Mouse (Mus musculus) MEL (cell line): ENCODE results near the gene Adamtsl1. TPM values are rescaled to one million over a fixed set of nuclear protein-coding genes. Genes with fewer than 3 reads are reported as not detected.

Source experiments
- DNase-seq: peaks from one replicate; pipeline ENCODE4 v3.0.0; 2011; ENCODE audit warnings: low read depth, low spot score
- H3K27ac ChIP-seq: 2 replicates; pipeline ENCODE4 v1.5.1; 2012; ENCODE audit warnings: low read depth, mild to moderate bottlenecking, control low read depth, low read length, moderate library complexity; ENCODE audit not compliant: control insufficient read depth
- H3K27me3 ChIP-seq, 2 experiments: fragments of 150-350 bp in 1 of 2; sonication (generic) in 1 of 2; 2 replicates each; pipeline ENCODE4 v1.6.1; 2012; ENCODE audit warnings: low read length in 2 of 2, mild to moderate bottlenecking in 2 of 2, improper control_type of control experiment in 1 of 2, moderate library complexity in 1 of 2; ENCODE audit not compliant: insufficient read depth in 2 of 2, control insufficient read depth in 1 of 2
- H3K36me3 ChIP-seq, 2 experiments: 2 replicates each; pipeline ENCODE4 v1.6.1; 2012 to 2014; ENCODE audit warnings: low read length in 2 of 2, improper control_type of control experiment in 1 of 2, inconsistent platforms in 1 of 2, mild to moderate bottlenecking in 1 of 2; ENCODE audit not compliant: insufficient read depth in 2 of 2, control insufficient read depth in 1 of 2
- H3K4me1 ChIP-seq, 2 experiments: fragments of 150-350 bp in 1 of 2; sonication (generic) in 1 of 2; 2 replicates each; pipeline ENCODE4 v1.6.1; 2012; ENCODE audit warnings: low read length in 2 of 2, improper control_type of control experiment in 1 of 2, mild to moderate bottlenecking in 1 of 2; ENCODE audit not compliant: insufficient read depth in 2 of 2, control insufficient read depth in 1 of 2
- H3K4me3 ChIP-seq, 2 experiments: fragments of 150-350 bp in 1 of 2; sonication (generic) in 1 of 2; 2 replicates each; pipeline ENCODE4 v1.5.1; 2012; ENCODE audit warnings: low read depth in 2 of 2, low read length in 2 of 2, mild to moderate bottlenecking in 2 of 2, moderate library complexity in 2 of 2, control low read depth in 1 of 2, improper control_type of control experiment in 1 of 2; ENCODE audit not compliant: control insufficient read depth in 1 of 2, insufficient read depth in 1 of 2
- H3K79me2 ChIP-seq: 2 replicates; pipeline ENCODE4 v1.6.1; 2012; ENCODE audit warnings: mild to moderate bottlenecking, low read length, moderate library complexity; ENCODE audit not compliant: control insufficient read depth, poor library complexity, insufficient read depth
- H3K9ac ChIP-seq: 2 replicates; pipeline ENCODE4 v1.6.1; 2012; ENCODE audit warnings: low read depth, mild to moderate bottlenecking, control low read depth, low read length, moderate library complexity; ENCODE audit not compliant: control insufficient read depth, poor library complexity, severe bottlenecking
- H3K9me3 ChIP-seq: fragments of 150-350 bp; sonication (generic); replicated peaks from 2 replicates; pipeline ENCODE4 v1.6.1; 2012; ENCODE audit warnings: mild to moderate bottlenecking, low read length, improper control_type of control experiment, moderate library complexity; ENCODE audit not compliant: insufficient read depth
- CTCF ChIP-seq, 3 experiments: IDR thresholded peaks in 2 of 3; conservative IDR thresholded peaks in 1 of 3; 2 replicates each; pipeline ENCODE4 v1.5.1; 2011 to 2012; ENCODE audit warnings: low read length in 3 of 3, low read depth in 2 of 3, mild to moderate bottlenecking in 2 of 3, improper control_type of control experiment in 1 of 3, inconsistent platforms in 1 of 3, mixed read lengths in 1 of 3, moderate library complexity in 1 of 3; ENCODE audit not compliant: control insufficient read depth in 1 of 3, insufficient read depth in 1 of 3, poor library complexity in 1 of 3, severe bottlenecking in 1 of 3
- ELF1 ChIP-seq: IDR thresholded peaks from 2 replicates; pipeline ENCODE4 v1.6.1; 2014; ENCODE audit warnings: low read depth, mild to moderate bottlenecking, inconsistent platforms, low read length, improper control_type of control experiment, moderate library complexity
- EP300 ChIP-seq, 2 experiments: IDR thresholded peaks; 2 replicates each; pipeline ENCODE4 v1.6.1; 2011; ENCODE audit warnings: improper control_type of control experiment in 2 of 2, low read length in 2 of 2, low read depth in 1 of 2, mild to moderate bottlenecking in 1 of 2
- HCFC1 ChIP-seq: IDR thresholded peaks from 2 replicates; pipeline ENCODE4 v1.6.1; 2012; ENCODE audit warnings: low read depth, mild to moderate bottlenecking, inconsistent platforms, low read length, improper control_type of control experiment, moderate library complexity
- JUND ChIP-seq: IDR thresholded peaks from 2 replicates; pipeline ENCODE4 v1.6.1; 2011; ENCODE audit warnings: low read depth, mild to moderate bottlenecking, improper control_type of control experiment, low read length
- MAFK ChIP-seq: IDR thresholded peaks from 2 replicates; pipeline ENCODE4 v1.6.1; 2011; ENCODE audit warnings: low read depth, mild to moderate bottlenecking, low read length, improper control_type of control experiment, borderline replicate concordance
- MAX ChIP-seq: IDR thresholded peaks from 2 replicates; pipeline ENCODE4 v1.6.1; 2011; ENCODE audit warnings: low read length, improper control_type of control experiment
- MAZ ChIP-seq: IDR thresholded peaks from 2 replicates; pipeline ENCODE4 v1.6.1; 2012; ENCODE audit warnings: low read depth, mild to moderate bottlenecking, inconsistent platforms, low read length, improper control_type of control experiment
- MXI1 ChIP-seq: IDR thresholded peaks from 2 replicates; pipeline ENCODE4 v1.6.1; 2011; ENCODE audit warnings: mild to moderate bottlenecking, low read depth, low read length, improper control_type of control experiment
- MYB ChIP-seq: IDR thresholded peaks from 2 replicates; pipeline ENCODE4 v1.6.1; 2011; ENCODE audit warnings: mild to moderate bottlenecking, low read depth, low read length, improper control_type of control experiment
- MYC ChIP-seq: IDR thresholded peaks from 2 replicates; pipeline ENCODE4 v1.6.1; 2011; ENCODE audit warnings: low read depth, mild to moderate bottlenecking, low read length, improper control_type of control experiment, moderate library complexity
- NELFE ChIP-seq: IDR thresholded peaks from 2 replicates; pipeline ENCODE4 v1.6.1; 2011; ENCODE audit warnings: low read depth, low read length, improper control_type of control experiment
- POLR2A ChIP-seq, 2 experiments: IDR thresholded peaks; 2 replicates each; pipeline ENCODE4 v1.6.1; 2011 to 2012; ENCODE audit warnings: low read length in 2 of 2, mild to moderate bottlenecking in 2 of 2, control low read depth in 1 of 2, improper control_type of control experiment in 1 of 2, low read depth in 1 of 2, moderate library complexity in 1 of 2; ENCODE audit not compliant: control insufficient read depth in 1 of 2, insufficient read depth in 1 of 2, poor library complexity in 1 of 2
- RCOR1 ChIP-seq: IDR thresholded peaks from 2 replicates; pipeline ENCODE4 v1.6.1; 2012; ENCODE audit warnings: low read depth, mild to moderate bottlenecking, inconsistent platforms, low read length, improper control_type of control experiment
- SIN3A ChIP-seq: IDR thresholded peaks from 2 replicates; pipeline ENCODE4 v1.6.1; 2012; ENCODE audit warnings: low read length, improper control_type of control experiment, inconsistent platforms
- SMC3 ChIP-seq: IDR thresholded peaks from 2 replicates; pipeline ENCODE4 v1.6.1; 2011; ENCODE audit warnings: low read depth, low read length, improper control_type of control experiment
- TAL1 ChIP-seq: IDR thresholded peaks from 2 replicates; pipeline ENCODE4 v1.6.1; 2012; ENCODE audit warnings: mild to moderate bottlenecking, inconsistent platforms, low read length, moderate library complexity, mixed read lengths
- TCF12 ChIP-seq: IDR thresholded peaks from 2 replicates; pipeline ENCODE4 v1.6.1; 2014; ENCODE audit warnings: low read depth, mild to moderate bottlenecking, inconsistent platforms, low read length, improper control_type of control experiment, moderate library complexity
- USF1 ChIP-seq: IDR thresholded peaks from 2 replicates; pipeline ENCODE4 v1.6.1; 2014; ENCODE audit warnings: low read depth, mild to moderate bottlenecking, inconsistent platforms, low read length, improper control_type of control experiment, moderate library complexity
- ZKSCAN1 ChIP-seq: IDR thresholded peaks from 2 replicates; pipeline ENCODE4 v1.6.1; 2012; ENCODE audit warnings: low read depth, mild to moderate bottlenecking, inconsistent platforms, low read length, improper control_type of control experiment, moderate library complexity
- ZMIZ1 ChIP-seq: IDR thresholded peaks from 2 replicates; pipeline ENCODE4 v1.6.1; 2012; ENCODE audit warnings: low read depth, mild to moderate bottlenecking, inconsistent platforms, low read length, improper control_type of control experiment, moderate library complexity
- polyA plus RNA-seq, 2 experiments: library from polyadenylated mRNA; stranded (reverse) in 1 of 2; unstranded in 1 of 2; fragments of >175 nt in 1 of 2; fragments of >200 nt in 1 of 2; gene quantifications; 2 replicates each; pipeline versions ENCODE4 v1.2.1 to v1.2.4; 2012; ENCODE audit warnings: low replicate concordance in 2 of 2, low read depth in 1 of 2; ENCODE audit not compliant: insufficient read length in 2 of 2, insufficient read depth in 1 of 2, missing spikeins in 1 of 2
- total RNA-seq: library from RNA; depleted of rRNA; stranded (reverse); fragments of 300-350 nt; gene quantifications from 2 replicates; pipeline ENCODE4 v1.2.3, GENCODE M21; 2012

The Adamtsl1 gene
- total and polyA plus RNA-seq, 3 experiments, result not detected

DNA sequence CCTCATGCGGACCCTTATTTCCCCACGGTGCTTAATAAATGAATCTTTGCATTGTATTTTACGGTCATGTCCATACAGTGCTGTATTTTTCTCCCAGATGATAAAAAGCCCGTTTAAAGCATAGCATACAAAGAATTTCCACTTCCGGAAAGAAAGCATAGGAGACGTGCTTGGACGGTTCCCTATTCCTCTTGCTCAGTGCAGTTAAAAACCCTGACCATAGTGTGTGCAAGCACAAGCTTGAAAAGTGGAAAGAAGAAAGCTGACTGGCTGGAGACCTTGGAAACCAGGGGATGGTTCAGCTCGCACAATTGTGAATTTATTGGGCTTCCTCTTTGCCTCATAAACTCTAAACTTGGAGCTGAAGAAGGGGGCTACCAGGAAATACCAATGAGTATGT lies 855.1 kb downstream of the Adamtsl1 start:
- Histone ChIP-seq H3K27ac (no peak overlapping the region), H3K9ac (no peak overlapping the region), H3K36me3 (no peaks in the 10 kb centered on the region), H3K9me3 (no peaks in the 10 kb centered on the region), H3K4me3 (no peak overlapping the region), H3K4me1 (no peaks in the 10 kb centered on the region), H3K27me3 (no peaks in the 10 kb centered on the region), H3K79me2 (no peaks in the 10 kb centered on the region)
- DNase-seq, result no peak
- TF ChIP-seq NELFE (no peak), TCF12 (no peak), JUND (no peak), MYC (no peak), ZKSCAN1 (no peak), USF1 (no peak), MAZ (no peak), TAL1 (no peak), CTCF (IDR thresholded peaks at IDR 0.05 in 2 of 3, conservative IDR thresholded peaks at IDR 0.05 in 1 of 3; ENCODE audit: control insufficient read depth in 1 of 3, insufficient read depth in 1 of 3, low read depth in 2 of 3, low read length in 3 of 3, poor library complexity in 1 of 3, severe bottlenecking in 1 of 3) (no peak), HCFC1 (no peak), ELF1 (no peak), MYB (no peak), MAFK (no peak), RCOR1 (no peak), MAX (no peak), EP300 (IDR thresholded peaks at IDR 0.05; ENCODE audit: low read depth in 1 of 2, low read length in 2 of 2) (no peak), POLR2A (IDR thresholded peaks at IDR 0.05; ENCODE audit: control insufficient read depth in 1 of 2, insufficient read depth in 1 of 2, low read depth in 1 of 2, low read length in 2 of 2, poor library complexity in 1 of 2) (no peak)

DNA sequence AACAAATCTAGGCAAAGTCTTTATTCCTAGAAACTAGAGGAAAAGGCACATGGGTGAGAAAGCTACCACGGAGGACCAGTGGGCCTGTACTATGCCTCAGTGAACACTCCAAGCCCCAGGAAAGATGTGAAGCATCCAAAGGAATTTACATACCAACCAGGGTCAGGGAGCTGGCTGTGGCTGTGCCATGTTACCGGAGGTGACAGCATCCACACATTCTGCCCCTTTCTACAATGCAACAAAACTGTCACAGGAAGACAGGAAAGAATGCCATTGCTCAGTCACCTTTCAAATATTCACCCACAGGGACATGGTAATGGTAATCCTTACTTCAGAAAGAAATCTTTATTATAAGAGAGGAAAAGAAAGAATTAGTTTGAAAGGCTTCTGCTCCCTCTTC lies 859.2 kb downstream of the Adamtsl1 start:
- H3K36me3 ChIP-seq, result no peaks in the 10 kb centered on the region
- no peak overlapping the region for H3K27ac ChIP-seq
- no peak overlapping the region for H3K4me3 ChIP-seq
- no peak for TF ChIP-seq TCF12
- no peak for TF ChIP-seq ZMIZ1
- no peak for TF ChIP-seq TAL1
- no peak for TF ChIP-seq SMC3
- no peak for TF ChIP-seq SIN3A
- TF ChIP-seq MXI1, result no peak
- TF ChIP-seq NELFE, result no peak
- no peaks in the 10 kb centered on the region for H3K27me3 ChIP-seq
- no peak overlapping the region for H3K9ac ChIP-seq
- no peaks in the 10 kb centered on the region for H3K4me1 ChIP-seq
- H3K9me3 ChIP-seq, result no peaks in the 10 kb centered on the region
- DNase-seq, result no peak
- H3K79me2 ChIP-seq, result no peaks in the 10 kb centered on the region
